Mouse (Mus musculus): Measurements from ENCODE around the gene Olfr974. TPM values are rescaled to one million over a fixed set of nuclear protein-coding genes. Genes with fewer than 3 reads are reported as not detected.
"Not testable (repeated sequence)": the region's sequence is repeated elsewhere in the genome, so short reads cannot be mapped to it uniquely, and the experiment has no call there.

Olfr974 gene
- under 1 TPM in 1 of 2 experiments, not detected in 1; 0.24 TPM for polyA plus RNA-seq (2017; shearing (Covaris generic))

GRCm38 (mm10) chr9:39937201-39937600 lies at the start of gene Olfr974:
TSS of gene Olfr974 (plus strand) at chr9:39937501.
- ATAC-seq = no peak

- no peak for ATAC-seq
Measured at GRCm38 (mm10) chr9:39905106-39905505, 32.2 kb upstream of the Olfr974 start.

- no peak for ATAC-seq
Measured at GRCm38 (mm10) chr9:39907036-39907435, 30.3 kb upstream of the Olfr974 start, which contains the start of gene Olfr229. TSS of gene Olfr229 (plus strand) at chr9:39907336.

GRCm38 (mm10) chr9:39909939-39910338 lies 27.4 kb upstream of the Olfr974 start:
- no peak for ATAC-seq

- not testable (repeated sequence) for ATAC-seq
Measured at GRCm38 (mm10) chr9:39927975-39928836, 9.1 kb upstream of the Olfr974 start.

- not testable (repeated sequence) for ATAC-seq
Measured at GRCm38 (mm10) chr9:39928837-39929236, 8.5 kb upstream of the Olfr974 start.

GRCm38 (mm10) chr9:39951946-39952345 lies 14.6 kb downstream of the Olfr974 start, which contains the start of gene Olfr975:
TSS of gene Olfr975 (minus strand) at chr9:39952046.
- no peak for ATAC-seq

- ATAC-seq = not testable (repeated sequence)
Measured at GRCm38 (mm10) chr9:39961033-39961432, 23.7 kb downstream of the Olfr974 start, which contains the start of gene Olfr976. TSS of gene Olfr976 (minus strand) at chr9:39961133.

GRCm38 (mm10) chr9:39976581-39977145 lies 39.4 kb downstream of the Olfr974 start:
- not testable (repeated sequence) for ATAC-seq

GRCm38 (mm10) chr9:39991813-39992212 lies 54.5 kb downstream of the Olfr974 start, which contains the start of gene Olfr978:
TSS of gene Olfr978 (plus strand) at chr9:39992113.
- ATAC-seq = no peak

Other genes with a start within 250 kb of the Olfr974 start
- gene Olfr149, start 230.4 kb upstream of the Olfr974 start, polyA plus RNA-seq (2017; shearing (Covaris generic)) = under 1 TPM in 1 of 2 experiments, not detected in 1; 0.44 TPM
- not detected for gene Olfr965, start 226.1 kb upstream of the Olfr974 start, polyA plus RNA-seq (2017; shearing (Covaris generic))
- gene Olfr150, start 206.5 kb upstream of the Olfr974 start, polyA plus RNA-seq (2017; shearing (Covaris generic)) = not detected
- not detected for gene Olfr967, start 191.3 kb upstream of the Olfr974 start, polyA plus RNA-seq (2017; shearing (Covaris generic))
- not detected for gene Olfr968, start 154.2 kb upstream of the Olfr974 start, polyA plus RNA-seq (2017; shearing (Covaris generic))
- gene Olfr969, start 146.6 kb upstream of the Olfr974 start, polyA plus RNA-seq (2017; shearing (Covaris generic)) = not detected
- gene Olfr970, start 128.6 kb upstream of the Olfr974 start, polyA plus RNA-seq (2017; shearing (Covaris generic)) = not detected
- gene Olfr971, start 100.6 kb upstream of the Olfr974 start, polyA plus RNA-seq (2017; shearing (Covaris generic)) = not detected
- gene Olfr972, start 71.1 kb upstream of the Olfr974 start, polyA plus RNA-seq (2017; shearing (Covaris generic)) = not detected
- not detected for gene Olfr229, start 30.2 kb upstream of the Olfr974 start, polyA plus RNA-seq (2017; shearing (Covaris generic))
- not detected for gene Olfr975, start 14.5 kb downstream of the Olfr974 start, polyA plus RNA-seq (2017; shearing (Covaris generic))
- not detected for gene Olfr976, start 23.6 kb downstream of the Olfr974 start, polyA plus RNA-seq (2017; shearing (Covaris generic))
- gene Olfr978, start 54.6 kb downstream of the Olfr974 start, polyA plus RNA-seq (2017; shearing (Covaris generic)) = not detected
- not detected for gene Olfr979, start 66.0 kb downstream of the Olfr974 start, polyA plus RNA-seq (2017; shearing (Covaris generic))
- not detected for gene Olfr980, start 72.1 kb downstream of the Olfr974 start, polyA plus RNA-seq (2017; shearing (Covaris generic))
- not detected for gene Olfr981, start 84.0 kb downstream of the Olfr974 start, polyA plus RNA-seq (2017; shearing (Covaris generic))
- gene Olfr982, start 136.3 kb downstream of the Olfr974 start, polyA plus RNA-seq (2017; shearing (Covaris generic)) = not detected
- gene Olfr983, start 156.1 kb downstream of the Olfr974 start, polyA plus RNA-seq (2017; shearing (Covaris generic)) = not detected
- gene Olfr984, start 176.7 kb downstream of the Olfr974 start, polyA plus RNA-seq (2017; shearing (Covaris generic)) = under 1 TPM in 1 of 2 experiments, not detected in 1; 0.08 TPM
- gene Olfr985, start 192.7 kb downstream of the Olfr974 start, polyA plus RNA-seq (2017; shearing (Covaris generic)) = not detected
- gene Tmem225, start 210.6 kb downstream of the Olfr974 start, polyA plus RNA-seq (2017; shearing (Covaris generic)) = not detected
- under 1 TPM in 1 of 2 experiments, not detected in 1; 0.11 TPM for gene Olfr986, start 243.4 kb downstream of the Olfr974 start, polyA plus RNA-seq (2017; shearing (Covaris generic))

Measured in activated CD4-positive, CD25-positive, alpha-beta regulatory T cell, adult 4 months (primary cell).